Mouse (Mus musculus) megakaryocyte-erythroid progenitor cell, adult 5-6 weeks (primary cell): ENCODE results near the gene Ltn1. TPM values are rescaled to one million over a fixed set of nuclear protein-coding genes. Genes with fewer than 3 reads are reported as not detected.

Experiments
- ATAC-seq: replicated peaks from 2 replicates; pipeline ENCODE4 v1.8.0; 2016; ENCODE audit warnings: mild to moderate bottlenecking, inconsistent platforms; ENCODE audit not compliant: severe bottlenecking, poor library complexity, low FRiP score, low TSS enrichment
- total RNA-seq, 2 experiments: library from RNA; stranded (forward) in 1 of 2; stranded (reverse) in 1 of 2; fragments of 200-1000, 215-1000 nt in 1 of 2; fragments of >200 nt in 1 of 2; fragmentation: Nextera tagmentation in 1 of 2; gene quantifications; 2 replicates each; pipeline ENCODE4 v1.2.3; 2014 to 2017

Gene Ltn1
- total RNA-seq, 2 experiments from 2014 or later = 26.9 to 31.3 TPM

DNA sequence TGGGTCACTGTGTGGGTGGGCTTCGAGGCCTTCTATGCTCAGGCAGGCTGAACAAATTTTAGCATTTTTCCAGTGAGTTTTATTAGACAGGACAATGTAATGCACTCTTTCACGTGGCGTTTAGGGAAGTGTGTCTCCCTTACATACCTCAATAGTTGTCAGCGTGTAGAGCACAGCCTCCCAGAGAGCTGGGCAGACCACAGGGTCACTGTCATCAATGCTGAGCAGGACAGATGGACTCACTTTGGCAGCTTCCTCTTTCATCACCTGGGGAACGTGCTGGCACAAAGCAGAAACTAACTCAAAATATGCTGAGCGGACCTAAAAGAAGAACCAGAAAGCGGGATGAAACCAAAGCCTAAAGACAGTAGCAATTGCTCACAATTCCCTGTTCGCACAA is 11.8 kb downstream of the Ltn1 start:
- ATAC-seq = no peak

- peak; percentile 95 for ATAC-seq
Measured at GRCm38 (mm10) chr16:87405001-87405400, 27.4 kb downstream of the Ltn1 start.

DNA sequence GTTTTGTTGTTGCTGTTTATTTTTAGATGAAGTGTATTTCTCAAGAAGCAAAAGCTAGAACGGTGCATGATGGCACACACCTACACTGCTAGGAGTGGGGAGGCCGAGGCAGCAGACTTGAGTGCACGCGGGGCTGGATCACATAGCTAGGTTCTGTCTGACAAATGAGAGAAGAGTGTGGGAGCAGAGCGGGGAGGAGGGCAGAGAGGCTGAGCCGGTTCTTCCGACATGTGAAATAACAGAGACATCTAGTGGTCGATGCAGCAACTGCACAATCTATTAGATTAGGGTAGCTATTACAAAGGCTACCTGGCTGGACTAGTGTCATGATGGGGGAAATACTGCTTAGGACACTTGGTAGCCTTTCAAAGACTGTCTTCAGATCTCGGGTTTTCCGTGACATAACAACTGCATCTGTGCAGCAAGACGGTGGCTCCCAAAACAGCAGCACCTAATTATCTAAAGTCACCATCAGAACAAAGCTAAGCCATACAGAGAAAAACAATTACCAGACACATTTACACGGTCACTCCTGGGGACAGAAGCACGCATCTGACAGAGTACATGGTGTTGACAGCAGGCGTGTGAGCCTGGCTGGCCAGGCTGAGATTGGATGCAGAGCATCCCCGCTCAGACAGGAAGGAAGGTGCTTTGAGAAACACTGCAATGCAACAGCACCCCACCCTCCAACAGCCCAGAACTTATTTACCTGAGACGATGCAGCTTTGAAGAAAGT is 38.4 kb downstream of the Ltn1 start:
- peak; percentile 96 for ATAC-seq

DNA sequence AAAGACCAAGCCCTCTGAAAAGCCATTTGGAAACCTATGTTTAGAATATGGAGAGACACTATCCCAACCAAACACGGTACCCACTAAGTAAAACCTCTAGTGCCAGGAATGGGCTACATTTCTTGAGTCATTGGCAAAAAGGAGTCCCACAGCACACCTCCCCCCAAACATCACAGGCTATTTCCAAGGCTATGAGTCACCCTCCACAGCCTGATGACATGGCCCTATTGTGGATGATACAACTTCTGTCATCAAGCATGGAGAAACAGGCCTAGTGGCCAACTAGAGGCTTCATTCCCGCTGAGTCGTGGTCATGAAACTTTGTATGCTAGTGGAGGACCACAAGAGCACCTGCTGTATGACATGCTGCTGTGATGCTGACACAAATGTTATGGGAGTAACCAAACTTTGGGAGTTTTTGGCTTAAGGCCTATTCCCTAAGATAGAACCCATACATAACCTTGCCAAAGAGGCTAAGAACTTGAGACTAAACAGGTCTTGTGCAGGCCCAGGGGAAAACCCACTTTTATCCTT is 44.9 kb downstream of the Ltn1 start:
- no peak for ATAC-seq

DNA sequence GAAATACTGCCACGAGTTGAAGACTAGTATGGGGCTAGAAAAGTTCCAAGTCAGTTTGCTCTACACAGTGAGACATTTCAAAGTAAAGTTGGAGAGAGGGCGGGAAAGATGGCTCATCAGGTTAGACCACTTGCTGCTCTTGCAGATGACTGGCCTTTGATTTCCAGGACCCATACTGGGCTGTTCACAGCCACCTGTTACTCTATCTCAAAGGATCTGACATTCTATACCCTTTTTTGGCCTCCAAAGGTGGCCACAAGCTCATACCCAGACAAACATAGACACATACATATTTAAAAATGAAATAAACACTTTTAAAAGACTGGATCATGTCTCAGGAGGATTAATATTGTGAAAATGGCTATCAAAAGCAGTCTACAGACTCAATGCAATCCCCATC is 48.0 kb downstream of the Ltn1 start:
- no peak for ATAC-seq

- no peak for ATAC-seq
Measured at GRCm38 (mm10) chr16:87382996-87383395, 49.4 kb downstream of the Ltn1 start.

DNA sequence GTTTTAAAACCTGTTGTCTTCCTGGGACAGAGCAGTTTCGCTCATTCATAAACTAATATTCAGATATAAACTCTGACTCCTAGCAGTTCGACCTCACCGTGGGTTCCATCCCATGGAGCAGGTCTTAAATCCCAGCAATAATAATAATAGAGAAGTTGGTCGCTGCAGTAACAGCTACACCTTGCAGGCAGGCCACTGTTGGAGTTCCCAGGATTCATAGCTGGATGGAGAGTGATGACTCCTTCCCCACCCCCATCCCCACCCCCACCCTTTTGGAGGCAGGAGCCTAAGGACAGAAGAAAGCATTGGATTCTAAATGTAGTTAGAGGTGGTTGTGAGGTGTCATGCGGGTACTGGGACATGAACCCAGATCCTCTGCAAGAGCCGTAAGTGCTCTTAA is 66.0 kb downstream of the Ltn1 start:
- ATAC-seq = no peak

DNA sequence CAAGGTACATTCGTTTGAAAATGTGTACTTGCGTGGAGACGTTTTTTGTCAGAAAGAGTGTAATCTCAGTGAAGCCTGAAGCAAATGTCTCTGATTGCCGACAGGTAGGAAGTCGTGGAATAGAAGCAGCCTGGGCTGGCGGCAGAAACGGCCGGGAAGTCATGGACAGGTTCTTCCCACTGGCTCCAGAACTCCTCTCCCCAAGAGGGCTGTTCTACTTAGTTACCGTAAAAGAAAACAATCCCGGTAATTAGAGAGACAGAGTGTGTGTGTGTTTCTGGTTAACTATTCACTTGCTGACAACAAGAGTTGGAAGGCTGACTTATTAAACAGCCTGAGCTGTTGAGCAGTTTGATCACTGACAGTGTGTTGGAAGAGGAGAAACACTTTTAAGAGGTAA is 66.4 kb downstream of the Ltn1 start:
- ATAC-seq = no peak

- ATAC-seq = no peak
Measured at GRCm38 (mm10) chr16:87364231-87364630, 68.2 kb downstream of the Ltn1 start.

DNA sequence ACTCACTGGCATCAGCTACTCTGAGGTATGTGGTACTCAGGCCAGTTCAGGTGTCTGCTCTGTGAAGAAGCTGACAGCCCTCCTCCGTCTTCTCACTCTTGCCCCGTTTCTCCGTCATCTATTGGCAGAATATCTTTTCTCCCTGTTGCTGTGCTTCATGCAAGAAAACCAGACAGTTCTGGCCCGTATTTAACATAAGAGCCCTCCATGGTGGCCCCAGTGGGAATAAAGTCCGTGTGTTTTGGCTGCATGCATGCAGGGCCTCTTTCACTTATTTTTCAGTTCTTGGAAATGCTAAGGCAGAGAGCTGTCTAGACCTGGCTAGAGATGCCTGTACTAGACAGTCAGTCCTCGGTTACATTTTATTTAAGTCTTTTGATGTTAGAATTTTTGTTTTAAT is 72.3 kb downstream of the Ltn1 start:
- ATAC-seq = no peak

DNA sequence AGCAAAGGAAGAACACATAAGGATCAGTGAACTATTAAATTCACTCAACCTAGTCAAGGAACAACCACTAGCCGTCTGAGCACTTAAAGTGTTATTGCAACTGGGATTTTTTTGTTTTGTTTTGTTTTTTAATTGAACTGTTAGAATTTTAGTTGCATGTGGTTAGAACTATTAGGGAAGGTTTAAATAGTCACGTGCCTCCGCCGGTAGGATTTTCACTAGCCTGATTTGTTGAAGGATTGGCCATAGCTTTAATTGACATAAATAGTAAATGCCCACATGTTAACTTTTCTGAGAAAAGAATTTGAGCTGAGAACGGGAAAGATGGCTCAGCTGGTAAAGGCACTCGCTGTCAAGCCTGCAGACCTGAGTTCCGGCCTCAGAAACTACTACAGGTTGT is 77.7 kb downstream of the Ltn1 start:
- no peak for ATAC-seq

DNA sequence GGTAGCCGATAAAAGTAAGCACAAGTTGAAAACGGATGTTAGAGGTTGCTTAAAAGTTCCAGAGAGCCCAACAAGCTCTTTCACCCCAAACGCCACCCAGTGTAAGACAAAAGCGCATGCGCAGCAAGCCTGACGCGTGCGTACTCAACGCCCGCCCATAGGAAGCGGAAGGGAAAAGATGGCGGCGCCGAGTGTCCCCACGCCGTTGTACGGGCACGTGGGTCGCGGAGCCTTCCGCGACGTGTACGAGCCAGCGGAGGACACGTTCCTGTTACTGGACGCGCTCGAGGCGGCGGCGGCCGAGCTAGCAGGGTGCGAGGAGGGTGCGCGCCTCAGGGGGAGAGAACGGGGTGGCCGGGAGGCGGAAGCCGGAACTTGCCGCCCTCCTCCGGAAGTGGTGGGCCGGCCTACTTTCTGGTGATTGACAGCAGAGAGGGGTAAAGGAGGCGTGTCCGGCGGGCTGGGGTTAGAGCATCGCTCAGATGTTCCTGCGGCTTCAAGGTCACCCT is 78.3 kb downstream of the Ltn1 start, which contains the start of gene N6amt1:
N6amt1 (plus strand) TSS at position 111 of the 509 bp plus-strand sequence.
- ATAC-seq = peak; percentile 99

DNA sequence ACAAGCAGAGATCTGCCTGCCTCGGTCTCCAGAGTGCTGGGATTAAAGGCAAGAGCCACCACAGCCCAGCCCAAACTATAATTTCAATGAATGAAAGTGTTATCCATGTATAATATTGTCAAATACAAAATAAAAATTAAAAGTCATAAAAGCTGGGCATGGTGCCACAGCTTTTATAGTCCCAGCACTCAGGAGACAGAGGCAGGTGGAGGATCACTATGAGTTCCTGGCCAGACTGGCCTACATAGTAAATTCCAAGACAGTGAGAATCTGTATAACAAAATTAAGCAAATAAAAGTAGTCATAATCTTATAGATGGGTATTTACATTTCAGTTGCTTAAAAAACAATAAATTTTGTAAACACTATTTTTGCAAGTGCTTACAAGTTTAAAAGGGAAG is 78.8 kb downstream of the Ltn1 start:
- ATAC-seq = no peak

GRCm38 (mm10) chr16:87351386-87352105 is 80.9 kb downstream of the Ltn1 start:
- ATAC-seq = no peak

GRCm38 (mm10) chr16:87348133-87348532 is 84.3 kb downstream of the Ltn1 start:
- no peak for ATAC-seq

DNA sequence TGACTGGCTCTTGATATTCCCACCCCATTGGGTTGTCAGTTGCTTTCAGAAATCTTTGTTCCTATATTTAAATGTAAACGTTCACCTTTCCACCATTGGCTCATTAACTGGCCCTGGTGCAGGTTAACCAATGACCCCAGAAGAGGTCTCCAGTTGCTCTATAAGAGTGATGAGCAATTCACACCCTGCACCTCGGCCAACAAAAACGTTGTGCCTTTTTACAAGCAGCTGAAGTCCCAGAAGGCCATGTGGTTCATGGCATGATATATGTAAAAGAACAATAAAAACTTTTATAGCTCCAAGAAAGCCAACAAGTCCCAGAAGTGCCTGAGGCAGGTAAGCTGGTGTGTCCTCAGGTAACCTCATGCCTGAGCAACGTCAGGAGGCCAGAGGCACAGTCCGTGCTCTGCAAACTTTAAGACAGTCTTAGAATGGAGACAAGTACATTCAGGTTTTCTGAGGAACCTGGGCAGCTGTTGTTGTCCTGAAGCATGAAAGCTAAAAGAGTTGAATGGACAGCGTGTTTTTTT is 91.3 kb downstream of the Ltn1 start:
- ATAC-seq = no peak

GRCm38 (mm10) chr16:87334756-87335155 is 97.7 kb downstream of the Ltn1 start:
- ATAC-seq = no peak

GRCm38 (mm10) chr16:87329986-87330385 is 102.4 kb downstream of the Ltn1 start:
- no peak for ATAC-seq
